Mouse (Mus musculus): ENCODE results near the gene Sult2a5. TPM values are rescaled to one million over a fixed set of nuclear protein-coding genes. Genes with fewer than 3 reads are reported as not detected.

The Sult2a5 gene
- not detected for total RNA-seq (2023)

GRCm38 (mm10) chr7:13623667-13624066, at the start of gene Sult2a5:
TSS of gene Sult2a5 (plus strand) at chr7:13623967.

Other genes starting within 250 kb of the Sult2a5 start
- gene Cabp5, start 225.8 kb upstream of the Sult2a5 start, total RNA-seq (2023), result not detected
- not detected for gene Bsph1, start 173.1 kb upstream of the Sult2a5 start, total RNA-seq (2023)
- gene Bsph2, start 52.9 kb upstream of the Sult2a5 start, total RNA-seq (2023), result not detected
- not detected for gene Sult2a2, start 109.5 kb downstream of the Sult2a5 start, total RNA-seq (2023)
- gene Sult2a1, start 213.4 kb downstream of the Sult2a5 start, total RNA-seq (2023), result not detected